Mouse (Mus musculus) small intestine, adult 2 months (tissue): Measurements from ENCODE around the gene Brip1.

Source experiments
- CTCF ChIP-seq: fragments of 200-500 bp; IDR thresholded peaks from 2 replicates; pipeline ENCODE4 v1.5.1; 2012; ENCODE audit warnings: low read depth, mild to moderate bottlenecking, control low read depth, inconsistent platforms, low read length, moderate library complexity, mixed read lengths; ENCODE audit not compliant: insufficient replicate concordance, insufficient read length; ENCODE audit errors: extremely low read depth
- POLR2A ChIP-seq: fragments of 200-500 bp; IDR thresholded peaks from 2 replicates; pipeline ENCODE4 v1.6.1; 2012; ENCODE audit warnings: low read depth, mild to moderate bottlenecking, control low read depth, inconsistent platforms, low read length, moderate library complexity

- TF ChIP-seq POLR2A, result no peak
- no peak for TF ChIP-seq CTCF
Measured at GRCm38 (mm10) chr11:86050430-86051280, 150.3 kb downstream of the Brip1 start.
